Mouse (Mus musculus) left cerebral cortex, postnatal 4 days (tissue): ENCODE data around the gene Tm9sf3. TPM values are rescaled to one million over a fixed set of nuclear protein-coding genes. Genes with fewer than 3 reads are reported as not detected.

Experiments used
- DNase-seq: peaks from one replicate; pipeline ENCODE4 v3.0.0-alpha.2; 2022
- intact Hi-C: fragments of 180-260 bp; cut with DNase I; formaldehyde crosslinking; loops from one replicate; pipeline ENCODE4 v1.15.1; 2025
- total RNA-seq, 2 experiments: library from RNA; stranded (reverse); gene quantifications; 2 replicates each; pipeline ENCODE4 v1.2.3; 2021

Gene Tm9sf3
- total RNA-seq, 2 experiments from 2014 or later = 126 to 130 TPM

DNA sequence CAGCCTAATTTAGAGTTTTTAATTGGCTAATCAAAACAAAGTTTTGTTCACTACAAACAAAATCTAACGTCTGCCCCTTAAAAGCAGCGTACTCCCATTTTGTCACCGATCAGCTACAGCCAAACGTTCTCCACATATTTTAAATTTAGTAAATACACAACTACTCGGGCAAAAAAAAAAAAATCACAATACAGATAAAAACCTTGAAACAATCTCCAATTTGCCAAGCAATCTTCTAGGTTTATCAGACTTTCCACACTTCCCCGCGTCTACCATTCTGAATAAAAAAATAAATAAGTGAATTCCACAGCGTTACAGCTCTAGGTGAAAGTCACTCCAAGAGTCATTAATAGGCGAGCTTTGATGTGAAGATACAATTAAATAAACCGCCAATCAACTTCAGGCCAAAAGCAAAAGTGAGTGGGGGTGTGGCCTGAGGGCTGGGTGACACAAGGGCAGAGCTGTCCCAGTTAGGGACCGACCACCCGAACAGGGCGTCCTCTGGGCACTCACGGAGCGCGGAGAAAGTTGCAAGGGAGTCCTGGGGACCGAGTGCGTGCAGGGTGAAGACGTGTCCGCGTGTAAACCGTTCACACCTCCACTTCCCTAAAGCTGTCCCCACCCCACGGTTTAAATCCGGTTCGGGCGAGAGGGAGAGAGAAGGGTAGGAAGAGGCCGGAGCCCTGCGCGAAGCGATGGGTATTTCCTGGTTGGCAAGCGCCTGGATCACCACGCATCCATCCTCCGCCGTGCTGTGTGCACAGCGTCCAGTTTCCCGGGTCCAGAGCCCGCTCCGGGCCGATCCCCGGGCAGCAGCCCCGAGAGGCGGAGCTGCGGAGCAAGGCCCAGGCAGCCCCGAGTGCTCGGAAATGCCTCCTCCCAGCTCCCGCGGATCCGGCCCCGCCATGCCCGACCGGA is 826 bp downstream of the Tm9sf3 start:
- peak; percentile 55 for DNase-seq
- intact Hi-C loops = no loop called here

DNA sequence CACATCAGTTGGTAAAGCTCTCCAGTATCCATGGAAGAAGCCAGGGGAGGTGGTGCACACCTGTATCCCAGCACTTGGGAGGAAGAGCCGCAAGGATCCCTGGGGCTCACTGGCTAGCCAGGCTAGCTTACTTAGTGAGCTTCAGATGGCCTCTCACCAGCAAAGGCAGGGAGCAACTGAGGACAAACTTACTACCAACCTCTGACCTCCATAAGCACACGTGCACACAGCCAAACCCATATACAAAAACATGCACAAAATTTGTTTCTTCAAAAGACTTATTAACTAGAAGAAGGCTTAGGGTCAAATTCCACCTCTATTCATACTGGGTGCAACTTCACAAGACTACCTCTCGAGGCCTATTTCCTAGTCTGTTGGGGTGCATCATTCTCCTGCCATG is 3.1 kb downstream of the Tm9sf3 start:
- intact Hi-C loops = no loop called here
- DNase-seq = no peak

DNA sequence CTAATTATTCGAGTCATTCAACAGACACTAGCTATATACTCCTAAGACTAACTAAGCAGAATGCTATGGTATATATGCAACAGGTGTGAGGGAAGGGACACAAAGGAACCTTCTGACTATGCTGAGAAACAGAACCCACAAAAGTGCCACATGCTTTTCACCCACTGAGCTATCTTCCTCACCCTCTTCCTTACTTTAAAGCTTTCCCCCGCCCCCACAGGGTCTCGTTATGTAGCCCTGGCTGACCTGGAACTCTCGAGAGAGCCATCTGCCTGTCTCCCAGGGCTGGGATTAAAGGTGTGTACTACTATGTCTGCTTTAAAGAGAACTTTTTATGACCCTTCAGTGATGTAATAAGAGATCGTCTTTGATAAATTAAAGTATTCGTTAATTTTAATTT is 4.5 kb downstream of the Tm9sf3 start:
- DNase-seq = no peak
- intact Hi-C loops = no loop called here

DNA sequence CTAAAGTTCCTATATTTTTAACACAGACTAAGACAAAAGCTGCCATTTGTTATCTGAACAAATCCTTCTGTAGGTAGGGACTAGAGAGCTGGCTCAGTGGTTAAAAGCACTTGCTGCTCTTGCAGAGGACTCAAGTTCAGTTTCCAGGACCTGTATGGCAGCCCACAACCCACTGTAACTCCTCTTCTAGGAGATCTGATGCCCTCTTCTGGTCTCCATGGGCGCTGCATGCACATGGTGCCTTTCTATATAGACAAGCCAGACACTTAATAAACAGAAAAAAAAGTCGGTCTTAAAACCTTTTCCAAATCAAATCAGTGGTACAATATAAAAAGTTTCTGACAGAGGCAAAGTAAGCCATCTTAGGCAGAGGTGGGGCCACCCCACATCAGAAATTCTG is 5.1 kb downstream of the Tm9sf3 start:
- DNase-seq = peak; percentile 44
- intact Hi-C loops = no loop called here

DNA sequence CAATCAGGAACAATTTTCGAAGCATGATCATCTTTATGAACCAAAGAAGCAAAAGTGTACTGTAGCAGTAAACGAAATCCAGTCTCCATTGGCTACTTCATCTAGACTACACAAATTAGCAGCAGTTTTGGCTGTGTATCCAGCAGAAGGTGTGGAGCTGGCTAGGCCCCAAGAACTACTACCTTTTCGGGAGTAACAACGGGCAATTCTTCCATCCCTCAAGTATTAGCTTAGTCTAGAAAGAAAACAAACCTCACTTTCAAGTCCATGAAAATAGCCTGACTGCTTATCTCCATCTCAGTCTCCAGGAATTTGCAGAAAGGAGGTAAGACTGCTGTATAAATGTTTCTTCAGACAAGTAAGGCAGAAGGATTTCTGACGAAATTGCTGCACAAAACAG is 9.2 kb downstream of the Tm9sf3 start:
- no peak for DNase-seq
- intact Hi-C loops = no loop called here

DNA sequence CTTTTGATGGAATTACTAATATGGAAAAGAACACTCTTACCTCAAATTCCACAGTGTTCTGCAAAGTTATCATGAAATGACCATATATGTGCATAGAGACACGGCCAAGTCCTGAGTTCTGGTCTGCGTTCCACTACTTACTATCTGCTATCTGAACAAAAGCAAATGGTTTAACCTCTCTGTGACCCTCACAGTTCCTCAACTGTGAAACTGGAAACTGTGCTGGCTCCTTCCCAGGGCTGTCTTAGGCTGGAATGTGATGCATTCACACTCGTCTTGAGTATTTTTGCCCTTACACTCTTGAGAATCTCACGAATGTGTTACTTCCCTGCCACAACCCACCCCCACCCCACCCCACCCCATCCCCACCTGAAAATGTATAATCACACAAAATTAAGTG is 14.8 kb downstream of the Tm9sf3 start:
- no peak for DNase-seq
- intact Hi-C loops = loop anchor here (5.0 kb wide), 1 partner anchor 162 kb away; no protein-coding TSS in a partner anchor

DNA sequence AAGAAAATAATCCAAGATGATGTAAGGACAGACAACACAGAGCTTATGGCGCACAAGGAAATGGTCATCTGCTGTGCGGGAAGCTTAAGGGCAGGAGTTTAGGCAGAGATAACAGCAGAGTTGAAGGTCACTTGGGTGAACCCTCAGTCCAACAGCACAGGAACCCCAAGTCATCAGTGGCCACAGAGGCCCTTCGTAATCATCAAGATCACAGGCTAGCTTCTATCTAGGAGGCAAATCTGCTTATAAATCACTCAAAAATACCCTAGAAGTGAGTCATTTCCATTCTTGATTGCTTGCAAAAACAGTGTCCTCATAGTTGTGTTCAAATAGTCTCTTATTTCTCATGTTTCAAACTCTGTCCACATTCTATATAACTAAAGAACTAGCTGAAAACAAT is 15.5 kb downstream of the Tm9sf3 start:
- intact Hi-C loops = loop anchor here (5.0 kb wide), 1 partner anchor 161 kb away; no protein-coding TSS in a partner anchor
- no peak for DNase-seq

DNA sequence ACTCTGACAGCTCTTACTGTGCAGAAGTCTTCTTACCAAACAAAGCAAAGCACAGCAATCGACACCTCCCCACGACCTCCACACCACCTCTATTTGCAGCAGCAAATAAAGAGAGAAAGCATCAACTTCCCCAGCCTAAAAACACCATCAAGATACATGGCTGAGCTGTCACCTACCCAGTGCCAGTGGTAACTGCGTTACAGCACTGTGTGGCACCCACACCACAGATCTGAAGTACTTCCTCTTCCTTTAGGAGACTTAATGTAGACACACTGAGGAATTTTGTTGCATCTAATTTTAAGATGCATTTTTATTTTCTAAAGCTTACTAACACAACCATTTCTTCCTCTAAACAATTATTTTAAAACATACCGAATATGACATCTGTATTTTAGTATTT is 17.5 kb downstream of the Tm9sf3 start:
- DNase-seq = no peak
- intact Hi-C loops = loop anchor here (5.0 kb wide), 1 partner anchor 159 kb away; no protein-coding TSS in a partner anchor

DNA sequence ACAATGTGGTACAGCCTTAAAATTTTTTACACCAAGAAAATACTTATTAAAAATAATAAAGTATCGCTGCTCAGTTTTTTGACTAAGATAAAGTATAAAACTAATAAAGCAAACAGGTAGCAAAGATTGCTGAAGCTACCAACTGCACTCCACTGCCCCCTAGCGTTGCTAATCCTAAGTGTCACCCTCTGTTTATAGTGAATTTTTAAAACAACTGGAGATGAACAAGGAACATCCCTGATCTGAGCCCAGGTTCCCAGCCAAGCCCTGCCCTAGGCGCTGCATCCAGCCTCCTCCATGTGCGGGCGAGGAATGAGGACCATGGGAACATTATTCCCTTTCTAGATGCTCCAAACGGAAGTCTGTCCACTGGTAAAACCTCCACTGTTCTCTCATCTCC is 19.2 kb downstream of the Tm9sf3 start:
- DNase-seq = peak; percentile 49
- intact Hi-C loops = no loop called here

DNA sequence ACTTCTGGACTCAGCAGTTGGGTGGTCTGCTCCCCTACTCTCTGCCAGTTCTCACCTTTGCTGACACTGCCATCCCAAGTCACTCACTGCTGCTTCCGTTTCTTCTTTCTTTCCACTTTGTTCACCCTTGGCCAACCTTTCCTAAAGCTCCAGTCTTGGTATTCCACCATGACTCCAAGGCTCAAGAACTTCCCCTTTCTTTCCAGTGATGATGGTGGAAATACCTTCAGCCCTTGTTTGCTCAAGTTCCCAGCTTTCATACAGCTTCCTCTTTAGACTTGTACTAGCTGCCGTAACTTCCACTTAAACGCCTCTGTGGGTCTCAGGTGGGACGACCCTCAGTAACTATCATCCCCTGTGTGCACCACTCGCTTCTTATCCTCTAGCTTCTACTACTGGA is 21.8 kb downstream of the Tm9sf3 start:
- intact Hi-C loops = no loop called here
- DNase-seq = no peak

DNA sequence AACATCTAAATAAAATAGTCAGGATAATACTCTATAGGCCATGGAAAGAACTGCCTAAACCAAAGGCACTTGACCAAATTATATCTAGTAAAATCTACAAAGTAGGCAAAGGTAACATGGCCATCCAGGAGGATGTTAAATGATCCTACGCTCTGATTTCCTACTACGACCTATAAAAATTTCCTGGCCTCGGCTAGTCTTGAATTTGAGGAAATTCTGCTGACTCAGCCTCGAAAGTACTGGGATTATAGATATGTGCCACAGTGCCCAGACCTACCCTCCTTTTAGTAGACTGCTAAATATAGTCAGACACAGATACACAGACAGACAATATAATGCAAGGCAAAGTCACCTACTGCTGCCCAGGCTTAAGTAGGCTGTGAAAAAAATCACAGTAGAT is 30.1 kb downstream of the Tm9sf3 start:
- no peak for DNase-seq
- intact Hi-C loops = no loop called here

DNA sequence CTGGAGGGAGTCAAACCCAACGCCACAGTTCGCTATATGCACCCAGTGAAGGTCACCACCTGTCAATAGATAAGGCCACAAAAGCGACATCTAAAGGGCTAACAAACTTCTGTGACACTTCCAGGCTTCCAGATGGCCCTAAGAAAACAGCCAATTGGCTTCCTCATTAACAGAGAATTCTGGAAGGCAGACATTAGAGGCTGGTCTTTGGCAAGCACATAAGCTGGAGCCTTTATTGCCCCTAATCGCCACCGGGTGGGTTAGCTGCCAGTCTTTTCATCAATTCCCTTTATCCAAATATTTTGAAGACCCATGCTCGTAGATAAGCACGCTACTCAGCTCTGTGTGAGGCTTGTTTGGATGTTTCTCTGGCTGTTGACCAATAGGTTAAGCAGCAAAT is 55.5 kb downstream of the Tm9sf3 start:
- intact Hi-C loops = loop anchor here (5.0 kb wide), 1 partner anchor 101 kb away; no protein-coding TSS in a partner anchor
- DNase-seq = no peak

DNA sequence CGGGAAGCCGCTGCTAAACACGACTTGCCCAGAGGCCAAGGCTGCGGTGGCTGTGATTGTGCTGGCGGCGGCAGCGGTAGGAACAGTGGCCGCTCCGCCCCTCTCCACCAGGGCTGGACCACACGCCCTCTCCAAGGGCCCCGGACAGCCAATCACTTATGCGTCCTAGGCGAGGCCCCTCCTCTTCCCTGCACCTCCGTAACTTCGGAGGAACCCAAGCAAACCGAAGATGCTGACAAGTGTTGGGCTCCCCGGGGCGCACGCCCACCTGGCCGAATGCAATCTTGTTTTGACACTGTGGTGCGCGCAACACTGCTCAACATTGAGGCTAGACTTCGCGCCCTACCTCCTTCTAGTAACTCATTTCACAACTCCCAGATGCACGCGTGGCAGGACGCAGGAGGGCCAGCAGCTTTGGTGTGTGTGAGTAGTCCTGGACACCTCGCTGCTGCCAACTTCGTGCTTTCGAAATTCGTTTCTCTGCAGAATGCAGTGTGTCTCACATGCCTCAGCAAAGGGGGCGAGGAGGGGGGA is 56.9 kb downstream of the Tm9sf3 start, which contains the start of gene Tll2:
Gene Tll2 (minus strand): TSS at position 25 of the 534 bp plus-strand sequence.
- intact Hi-C loops = loop anchor here (5.0 kb wide), 1 partner anchor 100 kb away; no protein-coding TSS in a partner anchor
- DNase-seq = peak; percentile 36

DNA sequence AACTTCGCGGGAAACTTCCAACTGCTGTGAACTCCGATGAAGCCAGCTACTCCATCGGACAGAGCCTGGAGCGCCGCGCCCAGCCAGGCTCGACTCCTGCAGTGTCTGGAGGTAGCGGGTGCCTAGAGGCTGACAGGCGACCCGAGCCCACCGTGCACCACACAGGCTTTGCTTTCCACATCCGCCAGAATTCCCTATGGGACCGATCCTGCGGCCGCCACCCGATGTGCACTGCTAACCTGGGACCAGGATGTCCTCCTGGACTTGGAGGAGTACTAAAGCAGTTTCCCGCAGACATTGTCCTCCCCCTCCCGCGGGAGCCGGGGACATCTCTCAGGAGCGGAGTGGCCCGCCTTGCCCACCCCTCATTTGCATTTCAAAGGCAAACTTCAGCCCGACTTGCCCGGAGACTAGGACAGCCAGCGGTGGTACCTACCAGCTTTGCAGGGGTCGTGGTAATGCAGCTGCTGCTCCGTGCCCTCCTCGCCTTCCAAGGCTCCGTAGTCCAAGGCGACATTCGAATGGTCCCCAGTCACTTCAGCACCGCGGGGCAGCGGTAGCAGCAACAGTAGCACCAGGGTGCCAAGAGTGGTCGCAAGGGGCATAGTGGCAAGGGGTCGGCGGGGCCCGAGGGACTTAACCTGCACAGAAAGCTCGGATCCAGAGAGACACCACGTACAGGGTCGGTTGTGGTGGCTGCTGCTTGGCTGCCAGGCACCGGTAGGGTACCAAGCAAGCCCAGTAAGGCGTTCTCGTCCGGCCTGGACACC is 57.6 kb downstream of the Tm9sf3 start:
- intact Hi-C loops = loop anchor here (5.0 kb wide), 1 partner anchor 99 kb away; no protein-coding TSS in a partner anchor
- DNase-seq = no peak

DNA sequence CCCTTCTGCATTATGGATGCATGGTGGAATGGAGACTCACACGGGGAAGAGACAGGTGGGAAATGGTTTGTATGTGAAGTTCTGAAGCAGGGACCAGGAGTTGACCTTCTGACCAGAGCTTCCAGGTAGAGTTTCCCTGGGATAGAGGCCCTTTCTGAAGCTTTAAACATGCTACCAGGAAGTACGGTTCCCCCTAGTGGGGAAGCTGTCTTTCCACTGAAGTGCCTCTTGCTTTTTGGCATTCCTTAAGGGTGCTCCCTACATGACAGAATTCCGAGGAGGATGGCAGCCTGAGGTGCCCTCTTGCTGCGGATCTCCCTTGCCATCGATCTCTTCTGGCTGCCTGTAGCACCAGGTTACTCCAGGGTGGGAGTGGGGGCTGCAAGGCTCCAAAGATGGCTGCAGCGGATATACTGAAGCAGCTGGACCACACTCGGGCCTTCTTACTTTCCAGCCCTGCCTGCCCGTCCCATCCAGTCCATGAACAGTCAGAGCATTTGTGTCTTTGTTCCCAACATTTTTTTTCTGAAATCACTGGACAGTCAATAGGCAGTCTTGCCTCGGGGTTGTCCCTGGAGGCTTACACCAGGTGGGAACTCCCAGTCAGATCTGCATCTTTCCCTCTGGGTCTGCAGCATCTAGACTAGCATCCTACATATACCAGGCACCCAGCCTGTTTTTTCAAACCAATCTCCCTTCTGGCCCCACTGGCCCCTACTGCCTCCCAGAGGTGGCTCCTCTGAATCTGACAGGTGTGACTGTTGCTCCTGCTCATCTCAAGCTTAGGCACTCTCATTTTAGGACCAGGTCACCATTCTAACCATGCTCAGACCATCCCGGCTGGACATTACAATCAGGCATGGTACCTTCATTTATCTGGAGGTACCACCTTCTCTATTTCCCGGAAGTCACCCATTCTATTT is 59.4 kb downstream of the Tm9sf3 start:
- intact Hi-C loops = loop anchor here (5.0 kb wide), 1 partner anchor 97 kb away; no protein-coding TSS in a partner anchor
- DNase-seq = no peak

DNA sequence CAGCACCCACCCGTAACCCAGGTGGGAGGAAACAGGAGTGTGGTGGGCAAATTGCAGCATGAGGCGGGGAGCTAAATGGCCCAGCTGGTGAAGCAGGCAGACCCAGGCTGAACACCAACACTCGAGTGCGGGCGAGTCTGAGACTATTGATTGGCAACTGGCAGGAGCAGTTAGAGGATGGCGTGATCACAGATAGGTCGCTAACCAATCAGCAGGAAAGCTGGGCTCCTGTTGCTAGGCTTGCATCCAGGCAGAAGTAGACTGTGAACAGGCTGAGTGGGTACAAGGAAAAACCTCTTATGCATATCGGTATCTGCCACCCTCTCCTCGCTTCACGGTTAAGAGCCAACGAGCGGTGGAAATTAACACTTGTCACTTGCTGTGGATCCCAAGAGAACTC is 66.2 kb downstream of the Tm9sf3 start:
- no peak for DNase-seq
- intact Hi-C loops = no loop called here

DNA sequence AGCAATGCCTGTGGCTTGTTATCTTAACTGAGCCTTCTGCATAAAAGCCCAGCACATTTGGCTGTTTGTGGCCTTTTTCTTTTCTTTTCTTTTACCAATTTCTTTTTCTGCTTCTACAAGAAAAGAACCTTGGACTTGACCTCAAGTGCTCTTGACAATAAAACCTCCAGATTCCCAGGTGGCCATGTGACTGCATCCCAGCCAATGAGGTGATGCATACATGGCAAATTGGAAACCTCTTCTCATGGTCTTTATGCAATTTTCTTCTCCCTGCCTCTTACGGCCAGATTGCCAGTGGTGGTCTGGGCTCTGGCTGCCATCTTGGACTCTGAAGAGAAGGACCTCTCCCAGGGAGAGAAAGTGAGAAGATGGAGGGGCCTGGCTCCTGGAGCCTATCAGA is 70.4 kb downstream of the Tm9sf3 start:
- no peak for DNase-seq
- intact Hi-C loops = no loop called here

DNA sequence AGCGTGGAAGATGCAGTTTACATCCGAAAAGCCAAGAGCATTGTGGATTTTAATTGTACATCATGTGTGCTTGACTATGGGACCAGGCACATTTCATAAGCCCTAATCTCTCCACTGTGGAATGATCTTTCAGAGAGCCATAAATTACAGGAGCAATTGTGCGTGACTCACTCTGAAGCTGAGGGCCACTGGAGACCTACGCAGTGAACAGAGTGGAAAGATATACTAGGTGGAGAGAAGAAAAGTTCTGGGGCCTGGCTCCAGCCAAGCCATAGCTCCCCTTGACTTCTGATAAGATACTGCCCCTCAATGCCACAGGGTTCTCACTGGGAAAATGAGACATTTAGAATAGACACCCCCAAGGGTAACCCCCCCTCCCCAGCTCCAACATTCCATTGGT is 70.8 kb downstream of the Tm9sf3 start:
- DNase-seq = no peak
- intact Hi-C loops = no loop called here

DNA sequence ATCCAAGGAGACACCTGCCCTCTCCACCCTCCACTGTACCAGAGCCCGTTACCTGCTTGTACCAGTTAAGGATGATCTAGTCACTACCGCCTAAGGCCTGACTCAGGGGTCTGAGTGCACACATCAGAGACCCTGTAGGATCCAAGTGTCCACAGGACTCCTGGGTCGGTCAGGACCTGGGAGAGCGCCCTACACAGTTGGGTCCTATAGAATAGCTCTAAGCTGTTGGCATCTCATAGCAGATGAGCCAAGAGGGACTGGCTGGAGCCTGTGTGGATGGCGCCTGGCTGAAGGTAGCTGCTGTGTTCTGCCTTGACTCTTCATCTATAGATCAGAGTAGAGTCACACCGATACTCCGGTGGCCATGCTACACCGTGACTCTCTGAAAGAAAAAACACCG is 72.1 kb downstream of the Tm9sf3 start:
- DNase-seq = no peak
- intact Hi-C loops = no loop called here

DNA sequence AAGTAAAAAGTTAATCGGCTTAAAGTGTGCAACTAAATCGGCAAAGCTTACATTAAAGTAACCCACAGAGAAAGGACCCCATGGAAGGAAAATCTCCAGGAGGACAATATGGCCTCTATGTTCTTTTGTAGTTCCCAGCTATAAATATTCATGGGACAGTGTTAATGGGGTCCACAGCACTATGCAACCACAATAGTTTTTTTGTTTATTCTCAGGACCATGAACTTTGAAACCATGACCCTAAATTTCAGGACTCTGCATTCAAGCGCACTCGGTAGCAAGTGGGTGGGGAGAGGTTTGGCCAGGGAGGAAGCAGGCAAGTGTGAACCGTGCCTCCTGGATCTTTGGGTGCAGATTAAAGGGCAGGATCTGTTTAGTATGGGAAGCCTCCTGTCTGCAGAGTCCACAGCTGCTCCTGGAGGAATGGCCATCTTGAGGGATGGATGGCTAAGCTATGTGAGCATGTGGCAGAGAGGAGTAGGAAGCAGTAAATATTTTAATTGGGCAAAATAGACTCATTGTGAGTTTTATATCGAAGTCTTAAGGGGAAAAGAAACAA is 72.8 kb downstream of the Tm9sf3 start:
- no peak for DNase-seq
- intact Hi-C loops = no loop called here
